Mouse (Mus musculus): ENCODE results near the gene Pnlip.

Pnlip gene

GRCm38 (mm10) chr19:58727756-58728155 lies 75.5 kb downstream of the Pnlip start:
- no peak for DNase-seq (ENCODE audit: low read depth)

- no peak for DNase-seq (ENCODE audit: low read depth)
These were observed 76.2 kb downstream of the Pnlip start, which contains the start of gene Pnliprp1 for GRCm38 (mm10) chr19:58728445-58729031. TSS of gene Pnliprp1 (plus strand) at chr19:58728887.

Data from induced T-regulatory cell, adult 2 months (primary cell).